Mouse (Mus musculus) erythroblast, embryonic 14.5 days (primary cell): ENCODE measurements around the gene Ank3.

Experiments
- GATA1 ChIP-seq: IDR thresholded peaks from 2 replicates; pipeline ENCODE4 v1.6.1; 2012; ENCODE audit warnings: low read length, inconsistent platforms, mixed read lengths
- TAL1 ChIP-seq: IDR thresholded peaks from 3 replicates; pipeline ENCODE4 v1.6.1; 2012; ENCODE audit warnings: low read length, inconsistent platforms, mixed read lengths

DNA sequence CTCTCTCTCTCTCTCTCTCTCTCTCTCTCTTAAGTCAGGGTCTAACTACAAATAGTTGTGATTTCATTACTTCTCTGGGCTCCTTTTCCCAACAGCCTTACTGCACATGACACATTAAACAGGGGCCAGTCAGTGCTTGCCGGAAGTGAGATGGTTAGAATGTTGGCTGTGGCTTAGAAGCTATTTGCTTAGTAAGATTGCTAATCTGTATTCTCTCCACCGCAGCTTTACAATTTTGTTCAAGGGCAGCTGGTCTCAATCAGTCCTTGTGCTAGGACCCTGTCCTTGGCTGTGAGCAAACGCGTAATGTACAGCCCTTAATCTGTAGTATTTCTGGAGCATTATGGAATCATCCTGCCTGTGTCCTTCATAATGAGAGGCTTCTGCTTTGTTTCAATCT is 31.6 kb downstream of the Ank3 start:
- TF ChIP-seq GATA1 (no peak), TAL1 (no peak)
